Mouse (Mus musculus) lung, postnatal 0 days (tissue): ENCODE results near the gene Trpv4. TPM values are rescaled to one million over a fixed set of nuclear protein-coding genes. Genes with fewer than 3 reads are reported as not detected.
A peak's percentile ranks its signal among the peaks of the same experiment; 100 is the strongest.

ENCODE experiments used
- ATAC-seq: fragments of 200-750 bp; cut with Nextera tagmentation; 2 replicates; pipeline ENCODE4 v1.8.0; 2017; ENCODE audit warnings: moderate library complexity
- DNase-seq: peaks from one replicate; pipeline ENCODE4 v3.0.0-alpha.2; 2016; ENCODE audit warnings: low spot score
- H3K27ac ChIP-seq: fragments of 300-500 bp; sonication (generic); 2 replicates; pipeline ENCODE4 v1.5.1; 2014; ENCODE audit warnings: antibody characterized with exemption, mild to moderate bottlenecking, low read length, mixed read lengths
- H3K27me3 ChIP-seq: fragments of 300-500 bp; sonication (generic); replicated peaks from 2 replicates; pipeline ENCODE4 v1.6.1; 2014; ENCODE audit warnings: low read length, mixed read lengths; ENCODE audit not compliant: insufficient read depth
- H3K36me3 ChIP-seq: fragments of 300-500 bp; sonication (generic); 2 replicates; pipeline ENCODE4 v1.6.1; 2014; ENCODE audit warnings: low read length, mixed read lengths; ENCODE audit not compliant: insufficient read depth
- H3K4me1 ChIP-seq: fragments of 300-500 bp; sonication (generic); 2 replicates; pipeline ENCODE4 v1.6.1; 2014; ENCODE audit warnings: antibody characterized with exemption, low read depth, low read length, mixed read lengths; ENCODE audit not compliant: insufficient read depth
- H3K4me2 ChIP-seq: fragments of 300-500 bp; sonication (generic); replicated peaks from 2 replicates; pipeline ENCODE4 v1.6.1; 2014; ENCODE audit warnings: low read depth, mild to moderate bottlenecking, low read length, moderate library complexity, mixed read lengths
- H3K4me3 ChIP-seq: fragments of 300-500 bp; sonication (generic); 2 replicates; pipeline ENCODE4 v1.5.1; 2014; ENCODE audit warnings: low read depth, low read length
- H3K9ac ChIP-seq: fragments of 300-500 bp; sonication (generic); replicated peaks from 2 replicates; pipeline ENCODE4 v1.6.1; 2014; ENCODE audit warnings: low read depth, mild to moderate bottlenecking
- H3K9me3 ChIP-seq: fragments of 300-500 bp; sonication (generic); 2 replicates; pipeline ENCODE4 v1.6.1; 2016; ENCODE audit warnings: low read length, mixed read lengths
- CTCF ChIP-seq: IDR thresholded peaks from 2 replicates; pipeline ENCODE4 v1.5.1; 2016; ENCODE audit warnings: antibody characterized with exemption, mild to moderate bottlenecking
- EP300 ChIP-seq: IDR thresholded peaks from 2 replicates; pipeline ENCODE4 v1.6.1; 2016; ENCODE audit warnings: antibody characterized with exemption, mild to moderate bottlenecking, control low read depth
- WGBS: fragments of 180-500 bp; shearing (Covaris S2); extraction: QIAGEN DNeasy Blood & Tissue Kit; methylation state at CpG from one replicate; pipeline ENCODE4 v1.1.7; 2014; 5-methylcytosine and 5-hydroxymethylcytosine counted together
- polyA plus RNA-seq: library from polyadenylated mRNA; unstranded; fragments of >200 nt; fragmentation: Nextera tagmentation; extraction: Ambion mirVana; gene quantifications from 2 replicates; pipeline ENCODE4 v1.2.1, GENCODE M21; 2015

Gene Trpv4
- polyA plus RNA-seq, 1 experiment from 2014 or later, result 3.4 TPM

DNA sequence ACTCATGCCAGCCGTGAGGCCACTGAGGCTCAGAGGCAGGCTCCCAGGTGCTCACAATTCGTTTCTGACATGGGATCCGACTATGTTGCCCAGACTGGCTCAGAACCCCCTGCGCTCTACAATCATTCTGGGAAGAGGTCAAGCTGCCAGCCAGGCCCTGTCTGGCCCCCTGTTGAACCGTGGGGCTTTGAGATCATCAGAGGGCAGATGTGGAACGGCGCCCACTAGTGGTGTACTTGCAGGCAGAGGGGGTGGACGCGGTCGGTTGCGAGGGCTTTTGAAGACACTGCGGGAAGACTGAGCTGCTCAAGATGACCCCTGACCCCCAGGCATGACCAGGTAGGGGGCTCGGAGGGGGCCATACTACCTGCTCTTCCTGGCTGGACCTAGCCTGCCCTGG is 14.9 kb upstream of the Trpv4 start:
- WGBS, result 86% methylated on average over 13 of the region's 13 CpGs
- no peak for ATAC-seq
- no peak for DNase-seq
- Histone ChIP-seq H3K27me3 (no peaks in the 10 kb centered on the region), H3K4me2 (no peak overlapping the region), H3K36me3 (peaks cover 8% of the 10 kb centered on the region; the same call in 1 of the 2 replicates), H3K9me3 (no peaks in the 10 kb centered on the region), H3K27ac (no peak overlapping the region), H3K4me3 (no peak overlapping the region), H3K9ac (no peak overlapping the region), H3K4me1 (no peaks in the 10 kb centered on the region)
- TF ChIP-seq CTCF, result peak; percentile 30; the same call in 1 of the 2 replicates
- TF ChIP-seq EP300, result no peak

DNA sequence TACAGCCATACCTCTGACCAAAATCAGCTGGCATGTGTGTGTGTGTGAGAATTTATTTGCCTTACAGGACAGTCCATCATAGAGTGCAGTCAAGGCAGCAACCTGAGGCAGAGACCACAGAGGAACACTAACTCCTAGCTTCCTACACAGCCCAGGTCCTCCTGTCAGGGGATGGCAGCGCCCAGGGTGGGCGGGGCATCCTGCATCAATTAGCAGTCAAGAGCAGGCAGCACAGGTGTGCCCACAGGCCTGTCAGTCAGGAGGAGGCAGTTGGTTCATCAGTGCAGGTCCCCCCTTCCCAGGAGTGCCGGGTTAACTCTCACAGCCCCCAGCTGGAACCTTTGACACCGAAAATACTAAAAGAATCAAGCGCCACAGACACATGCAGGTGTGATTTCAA is 10.8 kb upstream of the Trpv4 start:
- Histone ChIP-seq H3K4me3 (no peak overlapping the region), H3K9me3 (no peaks in the 10 kb centered on the region), H3K4me2 (no peak overlapping the region), H3K27ac (no peak overlapping the region), H3K27me3 (no peaks in the 10 kb centered on the region), H3K4me1 (no peaks in the 10 kb centered on the region), H3K36me3 (0 out of 2 replicates have a peak, but pooled peaks cover 5% of the 10 kb centered on the region), H3K9ac (no peak overlapping the region)
- no peak for TF ChIP-seq CTCF
- no peak for TF ChIP-seq EP300
- 91% methylated on average over 5 of the region's 5 CpGs for WGBS
- no peak for ATAC-seq
- DNase-seq, result no peak

- H3K4me3 ChIP-seq, result no peak overlapping the region
- H3K4me1 ChIP-seq, result no peaks in the 10 kb centered on the region
- TF ChIP-seq EP300 (peak; percentile 22; the same call in 1 of the 2 replicates), CTCF (peak; percentile 100)
- no peak overlapping the region for H3K9ac ChIP-seq
- H3K4me2 ChIP-seq, result peak overlapping the region; percentile 50
- peak; percentile 96 for ATAC-seq
- WGBS, result 2% methylated on average over 36 of the region's 36 CpGs
- H3K36me3 ChIP-seq, result no peaks in the 10 kb centered on the region
- peak; percentile 97 for DNase-seq
- no peaks in the 10 kb centered on the region for H3K27me3 ChIP-seq
- no peaks in the 10 kb centered on the region for H3K9me3 ChIP-seq
- H3K27ac ChIP-seq, result peak overlapping the region; percentile 69
Measured at GRCm38 (mm10) chr5:114667228-114667856, 9.1 kb upstream of the Trpv4 start.

GRCm38 (mm10) chr5:114666659-114667058 is 8.4 kb upstream of the Trpv4 start:
- Histone ChIP-seq H3K9ac (no peak overlapping the region), H3K9me3 (no peaks in the 10 kb centered on the region), H3K4me1 (no peaks in the 10 kb centered on the region), H3K36me3 (no peaks in the 10 kb centered on the region), H3K27me3 (no peaks in the 10 kb centered on the region), H3K4me3 (no peak overlapping the region), H3K27ac (no peak overlapping the region), H3K4me2 (no peak overlapping the region)
- TF ChIP-seq CTCF, result no peak
- DNase-seq, result no peak
- WGBS, result 68% methylated on average over 1 of the region's 1 CpGs
- ATAC-seq, result no peak

GRCm38 (mm10) chr5:114664750-114665149 is 6.5 kb upstream of the Trpv4 start:
- DNase-seq (peak; percentile 80), ATAC-seq (peak; percentile 44)
- Histone ChIP-seq H3K9ac (no peak overlapping the region), H3K4me3 (no peak overlapping the region), H3K36me3 (no peaks in the 10 kb centered on the region), H3K9me3 (no peaks in the 10 kb centered on the region), H3K4me2 (no peak overlapping the region), H3K27ac (no peak overlapping the region), H3K4me1 (no peaks in the 10 kb centered on the region), H3K27me3 (no peaks in the 10 kb centered on the region)
- WGBS, result 36% methylated on average over 7 of the region's 7 CpGs
- TF ChIP-seq EP300 (no peak), CTCF (no peak)

DNA sequence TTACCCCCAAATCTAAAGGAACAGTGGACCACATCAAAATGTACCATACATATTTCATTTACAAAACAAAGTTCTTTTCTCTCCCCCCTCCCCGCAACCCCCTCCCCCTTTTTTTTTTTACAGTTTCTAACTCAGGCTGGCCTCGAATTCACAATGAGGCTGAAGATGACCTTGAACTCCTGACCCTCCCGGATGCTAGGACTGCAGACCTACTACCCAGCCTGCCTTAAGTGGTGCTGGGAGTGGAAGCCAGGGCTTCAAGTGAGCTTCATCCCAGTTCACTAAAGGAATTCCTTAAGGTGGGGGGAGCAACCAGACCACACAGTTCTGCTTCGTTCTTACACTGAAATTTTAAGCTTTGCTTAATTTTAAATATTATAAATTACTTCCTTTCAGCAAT is 5.9 kb upstream of the Trpv4 start:
- no peak overlapping the region for H3K4me3 ChIP-seq
- no peaks in the 10 kb centered on the region for H3K27me3 ChIP-seq
- no peaks in the 10 kb centered on the region for H3K9me3 ChIP-seq
- H3K4me1 ChIP-seq, result no peaks in the 10 kb centered on the region
- ATAC-seq (no peak), DNase-seq (no peak)
- no peak overlapping the region for H3K27ac ChIP-seq
- WGBS, result 56% methylated on average over 4 of the region's 4 CpGs
- H3K4me2 ChIP-seq, result no peak overlapping the region
- TF ChIP-seq CTCF, result no peak
- no peak for TF ChIP-seq EP300
- no peaks in the 10 kb centered on the region for H3K36me3 ChIP-seq
- H3K9ac ChIP-seq, result no peak overlapping the region
